Mouse (Mus musculus) hematopoietic stem cell, adult 5-6 weeks (primary cell): Measurements from ENCODE around the gene Gabra5. TPM values are rescaled to one million over a fixed set of nuclear protein-coding genes. Genes with fewer than 3 reads are reported as not detected.

Experiments used
- ATAC-seq, 2 experiments: fragments of 125-278 bp in 1 of 2; replicated peaks in 1 of 2; 2 replicates each; pipeline ENCODE4 v1.8.0; 2016 to 2017; ENCODE audit warnings: inconsistent platforms in 2 of 2, mild to moderate bottlenecking in 2 of 2, moderate number of reproducible peaks in 2 of 2, low read depth in 1 of 2, moderate TSS enrichment in 1 of 2; ENCODE audit not compliant: low FRiP score in 2 of 2, poor library complexity in 2 of 2, severe bottlenecking in 2 of 2, insufficient read depth in 1 of 2, low TSS enrichment in 1 of 2
- total RNA-seq: library from RNA; stranded (forward); fragments of 172-1452, 232-1000 nt; gene quantifications from 2 replicates; pipeline ENCODE4 v1.2.3, GENCODE M21; 2017

The Gabra5 gene
- total RNA-seq, 1 experiment from 2014 or later: not detected

DNA sequence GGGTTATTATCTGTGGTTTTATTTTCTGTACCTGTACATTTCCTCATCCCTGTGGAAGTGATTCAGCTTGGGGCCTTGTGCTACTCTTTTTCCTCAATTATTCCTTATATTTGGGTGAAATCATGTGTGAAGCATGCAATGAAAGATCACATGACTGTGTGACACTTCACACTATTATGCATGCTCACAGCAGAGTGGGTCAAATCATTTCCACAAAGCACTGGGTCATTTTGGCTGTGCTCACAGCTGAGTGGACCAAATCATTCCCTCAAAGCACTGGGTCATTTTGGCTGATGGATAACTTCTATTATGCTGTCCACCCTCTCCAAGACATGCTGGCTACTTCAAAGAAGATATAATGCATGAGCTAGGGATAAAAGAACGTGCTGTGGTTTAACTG lies 97.0 kb downstream of the Gabra5 start:
- no peak for ATAC-seq

DNA sequence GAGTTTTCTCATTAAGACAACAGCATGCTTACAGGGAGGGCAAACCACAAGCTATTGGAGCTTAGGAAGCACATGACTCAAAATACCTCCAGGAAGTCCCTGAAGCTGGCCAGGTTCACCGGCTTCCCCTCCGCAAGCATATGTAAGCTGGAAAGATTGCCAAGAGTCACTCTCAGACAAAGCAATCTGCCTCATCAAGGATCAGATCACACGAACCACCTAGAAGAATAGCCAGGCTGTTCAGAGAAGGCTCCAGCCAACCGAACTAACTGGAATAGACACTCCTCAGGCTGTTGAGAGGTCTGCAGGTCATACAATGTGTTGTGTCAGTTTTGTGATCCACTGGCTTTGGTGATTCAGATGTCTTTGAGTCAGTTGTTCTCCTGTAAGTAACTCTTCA lies 98.7 kb downstream of the Gabra5 start:
- no peak for ATAC-seq

DNA sequence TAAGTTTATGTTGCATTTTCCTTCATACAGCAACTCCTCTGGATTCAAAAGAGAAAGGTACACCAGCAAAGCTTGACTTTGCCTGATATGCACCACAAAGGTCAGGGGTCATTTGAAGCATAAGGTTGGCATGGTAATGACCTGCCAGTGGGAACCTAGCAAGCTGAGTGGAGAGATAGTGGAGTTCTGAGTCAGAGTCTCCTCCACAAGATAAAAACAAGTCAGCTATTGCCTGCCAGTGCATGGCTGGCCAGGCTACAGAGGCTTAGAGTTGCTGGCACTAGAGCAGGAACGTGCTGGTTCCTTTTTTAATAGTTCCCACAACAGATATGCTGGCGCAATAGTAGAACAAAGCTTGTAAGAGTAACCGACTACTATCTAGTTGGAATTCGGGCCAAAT lies 116.3 kb downstream of the Gabra5 start:
- no peak for ATAC-seq

DNA sequence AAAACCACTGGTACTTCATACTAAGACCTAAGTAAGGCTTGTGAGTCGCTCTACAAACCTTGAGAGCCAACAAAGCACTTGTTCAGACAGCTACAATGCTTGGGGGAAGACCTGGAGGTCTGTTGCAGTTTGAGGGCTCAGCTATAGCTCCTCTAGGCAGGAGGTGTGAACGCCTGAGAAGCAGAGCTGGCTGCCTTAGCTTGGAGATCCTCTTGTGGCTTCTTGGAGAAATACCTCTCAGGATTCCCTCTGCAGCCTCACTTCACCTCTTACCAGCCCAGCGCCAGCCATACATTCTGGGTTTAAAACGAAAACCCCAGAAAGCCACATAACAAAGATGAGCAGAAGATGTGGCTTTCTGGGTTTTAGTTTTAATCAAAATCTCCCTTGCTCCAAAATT lies 119.8 kb downstream of the Gabra5 start:
- no peak for ATAC-seq

DNA sequence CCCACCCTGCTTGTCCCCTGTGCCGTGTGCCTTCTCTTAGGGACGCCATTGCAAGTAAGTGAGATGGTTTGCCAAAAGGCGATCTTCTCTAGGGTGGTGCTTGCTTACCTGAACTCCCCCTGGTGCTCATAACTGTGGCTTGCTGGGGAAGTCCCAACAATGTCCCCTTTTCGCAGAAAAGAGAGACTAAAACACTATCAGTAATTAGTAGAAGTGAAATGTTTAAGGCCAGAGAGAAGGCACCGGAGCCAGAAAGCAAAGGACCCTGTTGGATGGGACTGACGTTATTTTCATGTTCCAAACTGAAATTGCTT lies 122.6 kb downstream of the Gabra5 start:
- no peak for ATAC-seq

DNA sequence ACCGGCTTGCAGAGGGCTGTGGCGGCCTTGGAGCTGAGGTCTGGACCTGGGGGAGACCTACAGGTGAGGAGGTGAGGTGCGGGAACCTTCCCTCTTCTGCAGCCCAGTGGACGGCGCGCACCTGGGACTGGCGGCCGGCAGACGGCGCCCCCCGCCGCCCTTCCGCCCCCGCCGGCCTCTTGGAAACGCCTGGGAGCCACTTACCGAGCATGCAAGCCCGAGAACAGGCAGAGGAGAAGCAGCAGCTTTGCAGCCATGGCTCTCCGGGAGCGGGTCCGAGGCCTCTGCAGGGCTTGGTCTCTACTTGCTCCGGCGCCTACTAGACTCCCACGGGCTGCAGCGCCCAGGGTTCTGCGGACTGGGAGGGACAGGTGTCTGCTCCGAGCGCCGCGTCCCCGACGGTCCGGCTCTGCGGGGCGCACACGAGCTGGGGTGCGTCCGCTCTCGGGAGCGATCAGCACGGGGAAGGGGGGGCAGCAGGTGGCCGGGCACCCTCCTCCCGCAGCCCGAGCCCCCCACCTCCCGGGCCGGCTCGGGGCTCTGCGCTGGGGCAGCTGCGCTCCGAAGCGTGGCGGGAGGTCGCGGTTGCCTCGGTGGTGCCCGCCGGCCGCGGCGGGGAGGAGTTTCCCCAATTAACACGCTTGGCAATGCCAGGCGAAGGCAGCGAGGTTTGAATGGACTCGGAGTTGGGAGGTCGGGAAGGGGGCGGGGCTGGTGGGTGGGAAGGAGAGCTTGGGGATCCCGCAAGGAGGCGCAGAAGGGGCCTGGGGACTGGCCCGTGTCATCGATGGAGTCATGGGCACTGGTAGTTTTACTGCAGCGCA lies 123.1 kb downstream of the Gabra5 start, which contains the start of gene Gabrg3:
Gene Gabrg3 (minus strand): TSS at position 672 of the 824 bp plus-strand sequence.
- no peak for ATAC-seq

DNA sequence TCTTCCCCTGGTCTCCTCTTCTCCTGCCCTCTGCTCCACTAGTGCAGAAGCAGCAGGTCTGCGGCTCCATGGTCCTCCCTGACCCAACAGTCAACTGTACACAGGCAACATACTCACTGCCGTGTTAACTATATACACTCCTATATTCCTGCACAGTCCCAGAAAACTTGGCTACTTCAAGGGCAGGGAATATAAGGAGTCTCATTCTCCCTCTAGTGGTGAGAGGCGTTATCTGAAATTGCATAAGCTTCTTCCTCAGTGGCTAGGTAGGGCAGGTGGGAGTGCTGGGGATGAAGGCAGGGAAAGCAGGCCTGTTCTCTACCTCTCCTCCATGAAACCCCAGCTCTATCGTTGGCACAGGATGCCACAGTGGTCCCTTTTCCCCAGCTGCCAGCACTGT lies 125.7 kb downstream of the Gabra5 start:
- ATAC-seq: no peak

DNA sequence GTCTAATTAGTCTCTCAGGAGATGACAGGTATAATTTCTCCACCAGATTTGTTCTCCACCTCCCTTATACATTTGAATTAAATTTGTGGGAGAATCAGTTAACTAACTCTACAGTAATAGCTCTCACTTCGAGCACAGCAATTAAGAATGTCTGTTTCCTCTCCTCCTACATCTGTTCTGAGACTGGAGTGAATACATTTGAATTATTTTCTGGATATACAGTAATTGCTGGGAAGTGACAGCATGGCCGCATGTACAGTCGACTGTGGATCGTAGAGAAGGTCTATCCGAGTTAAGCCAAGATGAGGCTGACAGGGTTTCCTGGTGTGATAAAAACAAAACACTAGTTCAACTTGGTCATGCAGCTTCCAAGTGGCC lies 143.9 kb downstream of the Gabra5 start:
- no peak for ATAC-seq

DNA sequence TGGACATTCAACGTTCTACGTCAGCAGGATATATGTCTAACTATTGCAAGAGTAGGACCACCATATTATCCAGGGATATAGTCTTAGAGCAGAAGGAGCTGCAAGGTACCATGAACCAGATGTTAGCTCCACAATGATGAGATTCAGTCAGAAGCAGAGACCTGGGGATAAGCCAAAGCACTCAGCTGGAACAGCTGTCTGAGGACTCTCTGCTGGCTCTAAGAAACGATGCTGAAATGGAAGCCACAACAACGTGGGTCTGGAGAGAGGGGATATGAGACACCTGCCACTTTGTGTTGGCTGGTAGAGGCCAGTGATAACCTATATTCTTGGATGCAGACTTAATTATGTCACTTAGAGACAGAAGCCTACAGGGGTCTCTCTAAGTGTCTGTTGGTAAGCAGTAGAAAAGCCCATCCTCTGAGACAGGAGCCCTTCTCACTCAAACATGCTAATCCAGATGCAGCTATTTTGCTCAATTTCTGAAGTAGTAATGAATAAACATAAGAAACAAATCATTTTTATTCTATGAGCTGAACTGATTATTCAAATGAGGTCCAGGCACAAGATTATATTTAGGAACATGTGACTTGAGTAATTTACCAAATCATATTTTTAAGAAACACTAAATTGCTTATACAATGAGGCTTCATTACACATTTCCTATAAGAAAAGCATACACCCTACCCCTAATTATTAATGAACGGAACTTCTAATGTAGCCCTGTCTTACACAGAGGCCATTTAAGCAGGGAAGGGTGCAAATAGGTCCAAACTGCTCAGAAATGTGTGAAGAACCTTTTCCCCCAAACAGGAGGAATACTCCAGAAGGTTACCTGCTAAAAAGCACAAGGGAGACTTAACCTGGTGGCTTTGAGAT lies 144.5 kb downstream of the Gabra5 start:
- ATAC-seq: no peak

DNA sequence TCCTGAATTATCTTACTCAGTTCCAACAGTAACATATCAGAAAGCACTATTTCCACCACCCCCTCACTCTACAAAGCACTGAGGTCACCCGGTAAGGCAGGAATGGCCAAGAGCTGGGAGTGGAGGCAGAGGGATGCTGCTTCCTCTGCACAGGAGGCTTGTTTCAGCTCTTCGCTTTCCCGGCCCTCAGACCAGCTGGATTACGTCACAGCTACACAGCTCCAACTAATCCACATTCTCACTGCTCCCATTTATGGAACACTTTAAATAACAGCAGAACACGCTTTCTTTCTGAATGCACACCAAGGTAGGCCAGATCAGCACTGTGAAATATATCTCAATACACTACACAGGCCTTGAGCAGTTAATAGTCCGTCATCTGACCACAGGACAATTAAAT lies 146.0 kb downstream of the Gabra5 start:
- ATAC-seq: no peak

DNA sequence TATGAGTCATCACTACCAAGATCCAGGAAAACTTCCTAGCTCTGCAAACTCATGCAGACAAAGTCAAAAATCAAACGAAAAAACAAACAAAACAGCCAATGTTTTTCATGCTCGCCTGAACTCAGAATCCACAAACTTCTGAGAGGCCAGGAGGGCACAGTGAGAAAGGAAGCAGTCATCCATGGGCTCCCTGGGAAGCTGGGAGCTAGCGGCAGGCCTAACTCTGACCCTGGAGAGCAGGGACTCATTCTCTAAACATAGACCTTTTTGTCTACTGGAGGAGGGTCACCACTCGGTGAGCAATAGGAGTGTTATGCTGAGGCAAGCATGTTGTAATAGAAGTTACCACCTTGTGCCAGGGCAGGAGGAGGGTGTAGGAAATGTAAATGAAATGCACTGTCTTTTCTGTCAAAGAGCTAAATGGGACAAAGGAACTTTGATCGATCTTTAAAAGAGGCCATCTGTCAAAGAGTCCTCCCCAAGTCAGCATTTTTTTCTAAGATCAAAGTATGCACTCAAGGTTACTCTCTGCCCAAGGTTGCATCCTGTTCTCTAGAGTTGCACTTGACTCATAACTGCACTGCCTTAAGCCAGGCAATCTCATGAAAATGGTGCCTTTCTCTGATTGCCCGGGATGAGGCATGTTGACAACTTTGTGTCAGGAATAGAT lies 151.9 kb downstream of the Gabra5 start:
- ATAC-seq: no peak

Other genes starting within 250 kb of the Gabra5 start
- gene Gabrg3, start 122.9 kb downstream of the Gabra5 start, total RNA-seq: not detected in 2 replicates
- gene Gabrb3, start 90.4 kb downstream of the Gabra5 start, total RNA-seq: not detected in 2 replicates